Mouse (Mus musculus) bone marrow macrophage, adult 2 months (primary cell): ENCODE measurements around the gene Artn. TPM values are rescaled to one million over a fixed set of nuclear protein-coding genes. Genes with fewer than 3 reads are reported as not detected.
A peak's percentile ranks its signal among the peaks of the same experiment; 100 is the strongest.

Source experiments
- H3K27ac ChIP-seq: 2 replicates; pipeline ENCODE4 v1.5.1; 2012; ENCODE audit warnings: low read depth, low read length; ENCODE audit not compliant: insufficient read depth
- H3K4me1 ChIP-seq: 2 replicates; pipeline ENCODE4 v1.6.1; 2012; ENCODE audit warnings: low read length; ENCODE audit not compliant: control insufficient read depth, insufficient read depth
- H3K4me3 ChIP-seq: 2 replicates; pipeline ENCODE4 v1.5.1; 2012; ENCODE audit warnings: mild to moderate bottlenecking, low read length, moderate library complexity; ENCODE audit not compliant: insufficient read depth
- CTCF ChIP-seq: IDR thresholded peaks from 2 replicates; pipeline ENCODE4 v1.5.1; 2012; ENCODE audit warnings: low read depth, mild to moderate bottlenecking, low read length, moderate library complexity
- POLR2A ChIP-seq: IDR thresholded peaks from 2 replicates; pipeline ENCODE4 v1.6.1; 2012; ENCODE audit warnings: mild to moderate bottlenecking, low read depth, low read length, borderline replicate concordance
- polyA plus RNA-seq: library from polyadenylated mRNA; stranded (reverse); fragments of >200 nt; gene quantifications from 2 replicates; pipeline ENCODE4 v1.2.4, GENCODE M21; 2012; ENCODE audit not compliant: missing spikeins, insufficient read depth, insufficient read length

Artn gene
- polyA plus RNA-seq = not detected in 2 replicates

GRCm38 (mm10) chr4:117929391-117929881 is at the start of gene Artn:
Gene Artn (minus strand): TSS chr4:117929763.
- Histone ChIP-seq H3K4me3 (peak within 1 kb of the TSS; percentile 10; the same call in 1 of the 2 replicates), H3K4me1 (no peaks in the 10 kb centered on the region), H3K27ac (no peak within 1 kb of the TSS)
- no peak for TF ChIP-seq CTCF
- no peak for TF ChIP-seq POLR2A

GRCm38 (mm10) chr4:117979181-117979580 is 49.6 kb upstream of the Artn start:
- no peak overlapping the region for H3K27ac ChIP-seq
- peaks cover 29% of the 10 kb centered on the region for H3K4me1 ChIP-seq
- H3K4me3 ChIP-seq = no peak overlapping the region
- TF ChIP-seq CTCF = no peak
- no peak for TF ChIP-seq POLR2A

- Histone ChIP-seq H3K4me3 (no peak overlapping the region), H3K4me1 (peaks cover 27% of the 10 kb centered on the region), H3K27ac (no peak overlapping the region)
- TF ChIP-seq POLR2A (no peak), CTCF (no peak)
These were observed 48.7 kb upstream of the Artn start for GRCm38 (mm10) chr4:117978282-117978681.

GRCm38 (mm10) chr4:117977841-117978240 is 48.3 kb upstream of the Artn start:
- TF ChIP-seq POLR2A = no peak
- TF ChIP-seq CTCF = no peak
- Histone ChIP-seq H3K4me1 (peaks cover 23% of the 10 kb centered on the region), H3K4me3 (no peak overlapping the region), H3K27ac (no peak overlapping the region)

- peaks cover 18% of the 10 kb centered on the region for H3K4me1 ChIP-seq
- no peak overlapping the region for H3K27ac ChIP-seq
- no peak overlapping the region for H3K4me3 ChIP-seq
- TF ChIP-seq POLR2A (no peak), CTCF (no peak)
These were observed 47.8 kb upstream of the Artn start for GRCm38 (mm10) chr4:117977371-117977770.

- Histone ChIP-seq H3K27ac (no peak overlapping the region), H3K4me1 (peaks cover 11% of the 10 kb centered on the region), H3K4me3 (no peak overlapping the region)
- TF ChIP-seq POLR2A (no peak), CTCF (no peak)
These were observed 46.3 kb upstream of the Artn start for GRCm38 (mm10) chr4:117975820-117976219.

- TF ChIP-seq POLR2A (no peak), CTCF (no peak)
These were observed 45.2 kb upstream of the Artn start for GRCm38 (mm10) chr4:117974719-117975118.

GRCm38 (mm10) chr4:117972999-117973398 is 43.4 kb upstream of the Artn start:
- Histone ChIP-seq H3K4me3 (no peak overlapping the region), H3K4me1 (peaks cover 18% of the 10 kb centered on the region), H3K27ac (no peak overlapping the region)
- TF ChIP-seq POLR2A (no peak), CTCF (no peak)

More at GRCm38 (mm10) chr4:117974719-117975118, 45.2 kb upstream of the Artn start:
- H3K4me1 ChIP-seq = peaks cover 6% of the 10 kb centered on the region
- H3K27ac ChIP-seq = no peak overlapping the region
- no peak overlapping the region for H3K4me3 ChIP-seq

- peaks cover 9% of the 10 kb centered on the region for H3K4me1 ChIP-seq
- H3K27ac ChIP-seq = no peak overlapping the region
- no peak for TF ChIP-seq CTCF
- TF ChIP-seq POLR2A = no peak
- no peak overlapping the region for H3K4me3 ChIP-seq
These were observed 34.9 kb upstream of the Artn start for GRCm38 (mm10) chr4:117964346-117965025.

GRCm38 (mm10) chr4:117957492-117957891 is 27.9 kb upstream of the Artn start:
- Histone ChIP-seq H3K27ac (no peak overlapping the region), H3K4me3 (no peak overlapping the region), H3K4me1 (no peaks in the 10 kb centered on the region)
- TF ChIP-seq CTCF = no peak
- TF ChIP-seq POLR2A = no peak
